Mouse (Mus musculus) heart, embryonic 14.5 days (tissue): ENCODE data around the gene Tmem184a. TPM values are rescaled to one million over a fixed set of nuclear protein-coding genes. Genes with fewer than 3 reads are reported as not detected.

Experiments
- ATAC-seq: fragments of 200-750 bp; cut with Nextera tagmentation; 2 replicates; pipeline ENCODE4 v1.8.0; 2017; ENCODE audit warnings: low read depth, moderate TSS enrichment; ENCODE audit not compliant: insufficient number of reproducible peaks, insufficient read depth, low FRiP score
- H3K27ac ChIP-seq, 2 experiments: fragments of 200-500 bp in 1 of 2; fragments of 300-500 bp in 1 of 2; sonication (generic) in 1 of 2; replicated peaks in 1 of 2; 2 replicates each; pipeline ENCODE4 v1.5.1; 2012 to 2014; ENCODE audit warnings: low read depth in 2 of 2, low read length in 2 of 2, control low read depth in 1 of 2, mild to moderate bottlenecking in 1 of 2, mixed read lengths in 1 of 2; ENCODE audit not compliant: control insufficient read depth in 1 of 2, insufficient read depth in 1 of 2
- H3K27me3 ChIP-seq: fragments of 300-500 bp; sonication (generic); 2 replicates; pipeline ENCODE4 v1.6.1; 2014; ENCODE audit warnings: mild to moderate bottlenecking, low read length, control low read depth; ENCODE audit not compliant: control insufficient read depth, insufficient read depth
- H3K36me3 ChIP-seq: fragments of 300-500 bp; sonication (generic); 2 replicates; pipeline ENCODE4 v1.6.1; 2014; ENCODE audit warnings: mild to moderate bottlenecking, control low read depth, low read length, mixed read lengths; ENCODE audit not compliant: control insufficient read depth, insufficient read depth
- H3K4me1 ChIP-seq, 2 experiments: fragments of 200-500 bp in 1 of 2; fragments of 300-500 bp in 1 of 2; sonication (generic) in 1 of 2; 2 replicates each; pipeline ENCODE4 v1.6.1; 2012 to 2014; ENCODE audit warnings: low read length in 2 of 2, control low read depth in 1 of 2, mixed read lengths in 1 of 2; ENCODE audit not compliant: control insufficient read depth in 2 of 2, insufficient read depth in 2 of 2
- H3K4me2 ChIP-seq: fragments of 300-500 bp; sonication (generic); 2 replicates; pipeline ENCODE4 v1.6.1; 2014; ENCODE audit warnings: mild to moderate bottlenecking, low read length
- H3K4me3 ChIP-seq, 2 experiments: fragments of 200-500 bp in 1 of 2; fragments of 300-500 bp in 1 of 2; sonication (generic) in 1 of 2; 2 replicates each; pipeline ENCODE4 v1.5.1; 2012 to 2014; ENCODE audit warnings: low read length in 2 of 2, mild to moderate bottlenecking in 2 of 2, control low read depth in 1 of 2, low read depth in 1 of 2, moderate library complexity in 1 of 2; ENCODE audit not compliant: control insufficient read depth in 1 of 2, insufficient read depth in 1 of 2
- H3K9ac ChIP-seq: fragments of 300-500 bp; sonication (generic); 2 replicates; pipeline ENCODE4 v1.6.1; 2014; ENCODE audit warnings: mild to moderate bottlenecking, low read length
- H3K9me3 ChIP-seq: fragments of 300-500 bp; sonication (generic); 2 replicates; pipeline ENCODE4 v1.6.1; 2016; ENCODE audit warnings: low read length, control low read depth; ENCODE audit not compliant: control insufficient read depth
- WGBS: fragments of 180-500 bp; shearing (Covaris S2); extraction: QIAGEN DNeasy Blood & Tissue Kit; methylation state at CpG from one replicate; pipeline ENCODE4 v1.1.7; 2014; 5-methylcytosine and 5-hydroxymethylcytosine counted together
- polyA plus RNA-seq: library from polyadenylated mRNA; unstranded; fragments of >200 nt; fragmentation: Nextera tagmentation; extraction: Ambion mirVana; gene quantifications from 2 replicates; pipeline ENCODE4 v1.2.1, GENCODE M21; 2014

Gene Tmem184a
- polyA plus RNA-seq, 1 experiment from 2014 or later, result 0.19 TPM

DNA sequence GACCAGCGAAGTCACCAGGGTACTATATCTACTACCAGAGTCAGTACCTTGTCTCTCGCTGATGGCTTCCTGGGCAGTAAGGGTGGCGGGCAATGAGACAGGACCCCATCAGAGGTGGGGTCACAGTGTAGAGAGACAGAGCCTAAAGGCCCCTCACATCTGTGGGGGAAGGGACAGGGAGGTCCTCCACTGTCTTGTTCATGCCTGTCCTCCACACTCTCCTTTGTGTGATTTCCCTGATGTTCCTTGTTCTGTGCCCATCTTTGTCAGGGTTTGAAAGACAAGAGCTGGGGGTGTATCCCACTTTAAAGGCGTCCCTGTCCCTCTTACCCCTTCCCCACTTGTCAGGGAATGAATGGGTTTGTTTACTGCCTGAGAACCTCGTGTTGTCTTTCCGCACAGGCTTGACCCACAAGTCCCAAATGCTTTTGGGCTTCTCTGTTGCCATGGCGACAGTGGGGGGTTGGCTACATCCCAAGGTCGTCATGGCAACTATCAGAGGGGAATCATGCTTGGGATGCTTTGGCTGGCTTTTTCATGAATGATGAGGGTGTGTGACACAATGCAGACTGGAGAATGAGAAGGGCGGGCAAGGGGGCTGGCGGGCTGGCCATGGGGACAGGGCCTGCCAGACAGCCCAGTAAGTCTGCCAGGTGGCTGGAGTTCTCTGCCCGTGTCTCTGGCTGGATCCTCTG, 22.1 kb downstream of the Tmem184a start:
- H3K36me3 ChIP-seq, result peaks cover 37% of the 10 kb centered on the region
- peak overlapping the region; percentile 58 for H3K4me2 ChIP-seq
- 18% methylated on average over 11 of the region's 11 CpGs for WGBS
- H3K9me3 ChIP-seq, result no peaks in the 10 kb centered on the region
- H3K27me3 ChIP-seq, result no peaks in the 10 kb centered on the region
- H3K27ac ChIP-seq, result peak overlapping the region; percentile 94
- H3K4me3 ChIP-seq, result peak overlapping the region; percentile 23 to 27; a peak in 3 of 4 replicates
- peak; percentile 55 for ATAC-seq
- peaks cover 62 to 77% of the 10 kb centered on the region in 2 experiments for H3K4me1 ChIP-seq
- H3K9ac ChIP-seq, result peak overlapping the region; percentile 75

DNA sequence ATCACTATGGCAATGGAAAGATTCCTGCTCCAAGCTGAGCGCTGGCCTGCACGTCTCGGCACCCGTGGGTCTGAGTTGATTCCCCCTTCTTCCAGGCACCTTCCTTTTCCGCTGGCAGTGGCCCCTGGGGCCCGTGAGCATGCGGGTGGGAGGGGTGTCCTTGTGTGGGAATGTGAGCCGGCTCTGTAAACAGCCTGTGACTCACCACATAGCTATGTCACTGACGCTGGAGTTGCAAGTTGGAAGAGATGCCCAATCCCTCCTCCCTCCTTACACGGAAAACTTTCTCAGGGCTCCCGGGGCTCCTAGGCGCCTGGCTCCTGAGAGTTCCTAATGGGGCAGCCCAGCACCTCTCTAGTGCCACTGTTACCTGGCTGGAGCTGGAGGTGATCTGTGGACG, 22.8 kb downstream of the Tmem184a start:
- H3K9me3 ChIP-seq, result no peaks in the 10 kb centered on the region
- peak overlapping the region; percentile 94 for H3K27ac ChIP-seq
- WGBS, result 2% methylated on average over 13 of the region's 13 CpGs
- H3K9ac ChIP-seq, result peak overlapping the region; percentile 75
- ATAC-seq, result peak; percentile 74
- H3K4me2 ChIP-seq, result peak overlapping the region; percentile 58
- H3K36me3 ChIP-seq, result peaks cover 30% of the 10 kb centered on the region
- H3K4me3 ChIP-seq, result peak overlapping the region; percentile 27 to 28; a peak in 3 of 4 replicates
- H3K27me3 ChIP-seq, result no peaks in the 10 kb centered on the region
- peaks cover 66 to 84% of the 10 kb centered on the region in 2 experiments for H3K4me1 ChIP-seq

DNA sequence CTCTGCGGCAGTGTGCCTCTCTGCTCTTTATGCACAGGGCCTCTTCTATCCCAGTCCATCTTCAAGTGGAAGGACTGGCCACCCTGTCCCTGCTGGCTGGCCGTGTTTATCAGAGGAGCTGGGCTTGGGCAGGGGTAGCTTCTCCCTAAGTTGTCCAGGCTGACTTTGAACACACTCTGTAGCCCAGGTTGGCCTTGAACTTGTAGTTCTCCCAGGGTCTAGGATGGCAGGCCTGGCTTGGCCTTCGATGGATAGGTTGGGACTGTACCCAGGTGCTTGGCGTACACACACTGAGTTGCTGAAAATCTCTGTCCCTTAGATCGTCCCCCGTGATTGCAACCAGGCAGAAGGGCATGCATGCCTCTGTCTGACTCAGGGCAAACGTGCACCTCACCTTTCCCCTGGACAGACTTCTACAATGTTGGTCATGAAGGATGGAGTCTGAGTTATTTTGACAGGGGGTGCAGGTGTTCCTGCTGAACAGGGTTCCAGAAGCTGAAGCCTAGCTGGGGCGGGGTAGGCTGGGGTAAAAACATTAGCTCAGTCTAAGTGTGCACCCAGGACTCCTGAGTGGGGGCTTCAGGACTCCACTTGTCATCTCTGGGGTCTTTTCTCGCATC, 23.6 kb downstream of the Tmem184a start:
- Histone ChIP-seq H3K9ac (peak overlapping the region; percentile 75), H3K9me3 (no peaks in the 10 kb centered on the region), H3K27ac (peak overlapping the region; percentile 94), H3K36me3 (peaks cover 23% of the 10 kb centered on the region), H3K4me2 (peak overlapping the region; percentile 58), H3K4me1 (peaks cover 66 to 83% of the 10 kb centered on the region in 2 experiments), H3K27me3 (no peaks in the 10 kb centered on the region), H3K4me3 (peak overlapping the region in 1 of 2 experiments; percentile 27; a peak in 1 of 4 replicates)
- no peak for ATAC-seq
- 67% methylated on average over 9 of the region's 9 CpGs for WGBS

DNA sequence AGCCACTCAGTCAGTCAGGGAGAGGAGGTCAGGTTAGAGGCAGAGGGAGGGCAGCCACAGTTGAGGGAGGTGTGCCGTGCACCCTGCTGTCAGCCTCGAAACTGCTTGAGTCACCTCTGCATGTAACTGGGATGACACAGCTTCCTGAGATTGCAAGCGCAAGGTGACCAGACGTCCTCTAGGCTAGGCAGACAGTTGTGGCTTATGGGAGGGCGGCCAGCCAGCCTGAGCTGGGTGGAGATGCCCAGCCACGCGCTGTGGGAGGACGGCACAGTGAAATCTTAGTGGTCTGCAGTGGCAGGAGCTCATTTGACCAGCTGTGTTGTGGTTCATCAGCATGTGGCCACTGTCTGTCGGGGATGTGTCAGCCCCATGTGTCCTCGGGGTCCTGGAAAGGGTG, 24.8 kb downstream of the Tmem184a start:
- ATAC-seq, result no peak
- Histone ChIP-seq H3K9me3 (no peaks in the 10 kb centered on the region), H3K27ac (peak overlapping the region; percentile 74 to 94), H3K9ac (peak overlapping the region; percentile 46; the same call in 1 of the 2 replicates), H3K4me1 (peaks cover 67 to 75% of the 10 kb centered on the region in 2 experiments), H3K4me2 (peak overlapping the region; percentile 37; the same call in 1 of the 2 replicates), H3K27me3 (no peaks in the 10 kb centered on the region), H3K36me3 (peaks cover 11% of the 10 kb centered on the region), H3K4me3 (no peak overlapping the region)
- 27% methylated on average over 10 of the region's 10 CpGs for WGBS

DNA sequence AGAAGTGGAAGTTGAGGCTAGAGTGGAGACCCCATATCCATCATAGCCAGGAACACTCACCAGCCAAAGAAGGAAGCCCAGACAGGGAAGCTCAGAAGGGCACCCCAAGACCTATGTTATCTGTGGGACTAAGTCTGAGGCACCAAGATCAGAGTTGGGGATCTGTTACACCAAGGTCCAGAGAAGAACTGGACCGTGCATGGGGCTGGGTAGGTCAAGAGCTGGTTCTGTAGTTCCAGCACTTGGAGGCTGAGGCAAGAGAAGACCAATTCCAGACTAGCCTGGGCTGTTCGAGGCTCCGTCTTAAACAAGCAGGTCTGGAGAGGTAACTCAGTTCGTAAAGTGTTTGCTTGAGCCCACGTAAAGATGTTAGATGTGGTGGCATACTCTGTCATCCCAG, 25.6 kb downstream of the Tmem184a start:
- no peak for ATAC-seq
- Histone ChIP-seq H3K9ac (peak overlapping the region; percentile 94; the same call in 1 of the 2 replicates), H3K4me1 (peaks cover 66 to 72% of the 10 kb centered on the region in 2 experiments), H3K27me3 (no peaks in the 10 kb centered on the region), H3K36me3 (peaks cover 3% of the 10 kb centered on the region), H3K9me3 (no peaks in the 10 kb centered on the region), H3K4me2 (peak overlapping the region; percentile 98), H3K4me3 (no peak overlapping the region; a peak in 1 of 4 replicates), H3K27ac (peak overlapping the region; percentile 74 to 85; a peak in 3 of 4 replicates)
- 87% methylated on average over 5 of the region's 5 CpGs for WGBS

DNA sequence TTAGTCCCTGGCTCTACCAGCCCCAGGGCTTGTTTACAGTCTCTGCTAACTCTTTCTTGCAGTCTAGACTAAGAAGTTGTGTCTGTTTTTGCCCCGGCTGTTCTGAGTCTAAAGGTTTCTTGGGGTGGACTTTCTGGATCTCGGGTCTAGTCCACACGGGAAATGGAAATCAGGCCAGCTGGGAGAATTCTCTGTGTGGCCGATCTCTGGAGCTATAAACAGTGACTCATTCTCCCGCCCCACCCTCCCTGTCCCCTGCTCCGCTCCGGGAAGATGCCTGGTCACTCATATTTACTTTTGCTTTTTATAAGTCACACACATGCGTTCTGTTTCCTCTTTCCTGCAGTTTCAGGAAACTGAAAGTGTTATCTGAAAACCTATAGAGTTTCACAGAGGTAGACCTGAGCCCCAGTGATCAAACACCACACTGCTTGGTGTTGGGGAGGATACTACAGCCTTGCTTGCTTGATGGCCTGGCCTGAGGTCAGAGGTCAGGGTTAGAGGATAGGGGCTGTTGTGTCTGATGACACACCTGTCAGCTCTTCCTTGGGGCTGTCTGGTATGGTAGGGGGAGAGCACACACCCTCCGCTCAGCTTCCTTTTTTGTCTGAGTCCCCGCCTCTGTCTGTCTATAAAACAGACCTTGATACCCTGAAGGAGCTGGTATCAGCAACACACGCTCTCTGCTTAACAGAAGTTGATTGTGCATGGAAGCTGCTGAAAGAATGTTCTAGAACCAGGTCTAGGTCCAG, 26.2 kb downstream of the Tmem184a start:
- H3K27ac ChIP-seq, result peak overlapping the region; percentile 77 to 85
- H3K27me3 ChIP-seq, result no peaks in the 10 kb centered on the region
- H3K4me1 ChIP-seq, result peaks cover 62 to 66% of the 10 kb centered on the region in 2 experiments
- no peak for ATAC-seq
- no peaks in the 10 kb centered on the region for H3K36me3 ChIP-seq
- H3K9me3 ChIP-seq, result no peaks in the 10 kb centered on the region
- WGBS, result 18% methylated on average over 11 of the region's 11 CpGs
- peak overlapping the region; percentile 94 for H3K9ac ChIP-seq
- H3K4me3 ChIP-seq, result peak overlapping the region; percentile 25 to 93; a peak in 3 of 4 replicates
- peak overlapping the region; percentile 98 for H3K4me2 ChIP-seq

DNA sequence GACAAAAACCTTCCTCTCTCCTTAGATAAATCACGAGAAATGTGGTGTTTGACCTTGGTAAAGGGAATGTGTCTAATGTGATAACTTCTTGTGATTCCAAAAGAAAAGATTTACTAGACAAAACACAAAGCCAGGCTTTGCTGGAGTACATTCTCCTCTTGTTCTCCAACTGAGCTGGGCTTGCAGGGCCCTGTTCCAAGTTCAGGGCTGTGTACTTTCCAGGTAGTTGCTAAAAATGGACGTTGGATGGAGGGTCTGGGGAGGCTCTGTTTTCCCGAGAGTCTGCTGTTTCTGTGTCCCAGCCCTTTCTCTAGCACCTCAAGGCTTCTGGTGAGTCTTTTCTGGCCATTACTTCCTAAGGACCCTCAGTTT, 26.8 kb downstream of the Tmem184a start:
- Histone ChIP-seq H3K4me2 (peak overlapping the region; percentile 98), H3K36me3 (no peaks in the 10 kb centered on the region), H3K9me3 (no peaks in the 10 kb centered on the region), H3K4me3 (peak overlapping the region; percentile 25 to 93; a peak in 3 of 4 replicates), H3K9ac (peak overlapping the region; percentile 94), H3K4me1 (peaks cover 56 to 60% of the 10 kb centered on the region in 2 experiments), H3K27me3 (no peaks in the 10 kb centered on the region), H3K27ac (peak overlapping the region; percentile 77 to 85)
- ATAC-seq, result no peak
- WGBS, result 0% methylated on average over 3 of the region's 3 CpGs
